Mouse (Mus musculus) testis, postnatal 10 days (tissue): Measurements from ENCODE around the gene Nmur1.

Experiments used
- DNase-seq: peaks from one replicate; pipeline ENCODE4 v3.0.0; 2021; ENCODE audit warnings: low spot score

Nmur1 gene

DNA sequence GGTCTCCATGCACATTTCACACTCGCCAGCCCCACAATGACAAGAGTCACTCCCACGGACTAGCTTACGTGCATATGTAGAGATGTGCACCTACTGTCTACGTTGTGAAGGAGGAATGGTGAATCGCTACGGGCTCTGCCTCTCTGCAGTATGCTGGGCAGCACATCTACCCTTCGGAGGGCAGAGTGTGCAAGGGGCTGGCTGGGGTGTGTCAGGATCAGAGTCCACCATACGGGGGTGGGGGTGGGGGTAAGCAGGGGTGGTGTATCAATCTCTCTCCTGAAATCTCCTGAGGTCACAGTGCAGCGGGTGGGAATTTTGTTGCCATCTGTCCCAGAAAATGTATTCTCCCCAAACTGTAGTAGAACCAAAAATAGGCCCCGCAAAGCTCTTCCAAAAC, 17.5 kb downstream of the Nmur1 start:
- no peak for DNase-seq

GRCm38 (mm10) chr1:86406914-86407313, 19.1 kb downstream of the Nmur1 start:
- no peak for DNase-seq

- DNase-seq, result no peak
Measured at GRCm38 (mm10) chr1:86406313-86406712, 19.7 kb downstream of the Nmur1 start.

- DNase-seq, result peak; percentile 65
Measured at GRCm38 (mm10) chr1:86404834-86405233, 21.2 kb downstream of the Nmur1 start.

DNA sequence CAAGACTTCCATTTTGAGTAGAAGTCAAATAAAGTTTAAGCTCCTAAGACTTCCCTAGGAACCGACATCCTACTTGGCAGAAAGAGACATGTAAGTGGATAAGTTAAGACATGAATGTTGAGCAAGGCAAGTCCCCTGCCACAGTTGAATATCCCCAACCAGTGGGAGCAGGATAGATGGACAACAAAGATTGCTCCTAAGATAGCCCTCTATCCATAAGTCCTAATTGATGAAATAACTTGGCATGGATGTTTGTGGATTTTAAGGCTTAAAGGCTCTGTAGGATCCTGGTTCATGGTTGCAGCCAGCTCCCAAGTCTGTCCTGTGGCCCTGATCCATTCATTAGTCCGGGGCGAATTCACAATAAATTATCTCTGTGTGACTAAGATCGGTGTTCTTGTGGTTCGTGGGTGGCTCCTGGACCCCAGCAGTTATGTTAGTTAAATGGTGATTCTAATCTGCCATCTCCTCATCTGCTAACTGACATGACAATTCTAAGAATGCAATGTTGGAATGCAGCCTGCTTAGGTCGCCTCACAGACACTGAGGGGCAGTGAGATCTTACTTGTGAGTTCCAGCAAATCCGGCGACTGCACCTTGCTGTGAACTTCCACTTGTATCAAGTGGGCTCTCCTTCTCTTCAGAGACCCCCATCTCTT, 25.8 kb downstream of the Nmur1 start:
- DNase-seq, result no peak

DNA sequence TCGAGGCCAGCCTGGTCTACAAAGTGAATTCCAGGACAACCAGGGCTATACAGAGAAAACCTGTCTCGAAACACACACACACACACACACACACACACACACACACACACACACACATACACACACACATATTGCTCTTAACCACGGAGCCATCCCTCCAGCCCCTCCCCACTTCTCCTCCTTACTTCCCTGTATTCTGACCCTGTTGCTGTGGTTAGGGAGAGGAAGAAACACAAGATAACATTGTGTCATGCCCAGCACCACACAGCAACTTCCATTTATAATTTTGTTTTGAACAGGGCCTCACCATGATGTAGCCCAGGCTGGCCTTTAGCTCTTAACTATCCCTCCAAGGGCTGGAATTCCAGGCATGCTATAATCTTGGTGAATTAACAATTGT, 26.7 kb downstream of the Nmur1 start:
- DNase-seq, result no peak

DNA sequence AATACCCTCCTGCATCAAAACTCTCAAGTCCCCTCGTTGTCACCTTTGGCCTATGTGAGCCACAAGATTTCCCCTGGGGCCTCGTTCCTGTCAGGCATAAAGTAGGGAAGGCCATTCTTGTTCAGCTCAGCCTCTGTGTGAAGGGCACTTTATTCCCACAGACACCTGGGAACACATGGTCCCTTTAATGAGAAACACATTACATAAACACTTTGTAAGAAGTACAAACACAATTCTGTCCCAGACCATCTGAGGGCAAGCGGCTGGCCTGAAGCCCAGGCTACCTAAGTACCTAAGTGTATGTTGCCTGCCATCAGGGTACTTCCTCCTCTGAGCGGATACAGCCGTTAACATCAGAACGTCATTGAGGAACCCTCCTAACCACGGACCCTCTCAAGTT, 27.8 kb downstream of the Nmur1 start:
- no peak for DNase-seq

DNA sequence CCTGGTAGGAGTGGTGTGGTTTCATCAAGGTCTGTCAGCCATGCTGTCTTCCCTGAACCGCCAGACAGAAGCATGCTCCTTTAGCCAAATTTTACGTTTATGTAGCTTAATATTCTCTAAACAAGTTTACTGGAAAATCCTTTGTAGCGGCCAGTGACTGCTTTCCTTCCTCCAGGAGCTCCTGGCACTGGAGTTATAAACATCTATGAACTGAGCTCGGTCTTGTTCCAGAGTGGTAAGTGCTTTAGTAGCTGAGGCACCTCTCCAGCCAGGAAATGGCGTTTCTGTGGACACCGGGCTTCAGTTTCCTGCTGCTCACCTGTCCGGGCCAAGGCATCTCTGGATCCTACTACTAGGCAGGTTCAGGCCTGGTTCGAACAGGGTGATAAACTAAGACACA, 28.4 kb downstream of the Nmur1 start:
- DNase-seq, result no peak

DNA sequence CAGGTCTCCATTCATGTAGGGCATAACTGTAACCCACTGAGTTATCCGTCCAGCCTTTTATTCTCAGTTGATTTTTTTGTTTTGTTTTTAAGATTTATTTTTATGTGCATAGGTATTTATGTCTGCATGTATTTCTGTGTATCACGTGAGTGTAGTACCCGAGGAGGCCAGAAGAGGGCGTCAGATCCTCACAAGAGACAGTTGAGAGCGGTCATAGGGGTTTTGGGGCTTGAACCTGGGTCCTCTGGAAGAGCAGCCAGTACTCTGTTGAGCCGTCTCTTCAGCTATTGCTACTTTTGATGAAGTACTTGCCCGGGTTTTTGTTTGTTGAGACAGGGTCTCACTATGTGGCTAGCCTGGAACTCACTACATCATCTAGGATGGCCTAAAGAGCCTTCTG, 30.1 kb downstream of the Nmur1 start:
- DNase-seq, result no peak

DNA sequence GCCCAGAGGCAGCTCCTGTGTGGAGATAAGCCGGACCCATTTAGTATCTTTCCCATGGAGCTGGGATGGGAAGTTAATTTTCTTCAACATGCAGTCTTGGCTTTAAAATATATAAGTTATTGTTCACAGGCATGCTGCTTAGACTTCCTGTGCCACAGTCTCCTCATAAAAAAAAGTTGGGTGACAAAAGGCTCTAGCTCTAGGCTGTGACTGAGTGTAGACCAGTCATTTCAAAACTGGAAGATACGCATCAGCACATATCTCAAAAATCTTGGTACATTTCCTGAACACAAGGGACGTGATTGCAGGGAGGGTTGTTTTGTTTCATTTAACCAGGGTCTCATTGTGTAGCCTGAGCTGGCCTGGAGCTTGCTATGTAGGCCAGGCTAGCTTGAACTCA, 31.8 kb downstream of the Nmur1 start:
- DNase-seq, result no peak

- no peak for DNase-seq
Measured at GRCm38 (mm10) chr1:86393219-86393618, 32.8 kb downstream of the Nmur1 start.

- no peak for DNase-seq
Measured at GRCm38 (mm10) chr1:86391425-86391824, 34.6 kb downstream of the Nmur1 start.

- DNase-seq, result peak; percentile 88
Measured at GRCm38 (mm10) chr1:86389230-86389629, 36.8 kb downstream of the Nmur1 start.

DNA sequence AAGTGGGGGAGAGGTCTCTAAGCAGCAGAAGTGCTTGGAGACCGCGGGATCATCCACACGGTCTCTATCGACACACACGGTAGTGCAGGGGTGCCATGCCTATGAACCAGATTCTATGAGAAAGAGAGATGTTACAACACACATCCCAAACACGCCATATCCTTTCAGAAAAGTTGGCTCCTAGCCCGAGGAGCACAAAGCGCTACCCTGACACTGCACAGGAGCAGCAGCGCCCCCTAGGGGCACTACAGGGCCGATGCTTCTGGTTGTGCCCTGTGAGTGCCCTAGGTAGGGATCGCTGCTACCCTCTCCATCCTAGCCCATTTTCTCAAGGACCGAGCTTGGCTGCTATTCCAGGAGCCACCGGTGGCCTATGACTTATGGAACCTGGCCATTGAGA, 45.0 kb downstream of the Nmur1 start:
- peak; percentile 78 for DNase-seq

- DNase-seq, result no peak
Measured at GRCm38 (mm10) chr1:86379161-86379569, 46.9 kb downstream of the Nmur1 start.

GRCm38 (mm10) chr1:86378662-86379061, 47.4 kb downstream of the Nmur1 start:
- no peak for DNase-seq

- DNase-seq, result no peak
Measured at GRCm38 (mm10) chr1:86376354-86376753, 49.7 kb downstream of the Nmur1 start.

GRCm38 (mm10) chr1:86371997-86372396, 54.0 kb downstream of the Nmur1 start:
- DNase-seq, result peak; percentile 75

DNA sequence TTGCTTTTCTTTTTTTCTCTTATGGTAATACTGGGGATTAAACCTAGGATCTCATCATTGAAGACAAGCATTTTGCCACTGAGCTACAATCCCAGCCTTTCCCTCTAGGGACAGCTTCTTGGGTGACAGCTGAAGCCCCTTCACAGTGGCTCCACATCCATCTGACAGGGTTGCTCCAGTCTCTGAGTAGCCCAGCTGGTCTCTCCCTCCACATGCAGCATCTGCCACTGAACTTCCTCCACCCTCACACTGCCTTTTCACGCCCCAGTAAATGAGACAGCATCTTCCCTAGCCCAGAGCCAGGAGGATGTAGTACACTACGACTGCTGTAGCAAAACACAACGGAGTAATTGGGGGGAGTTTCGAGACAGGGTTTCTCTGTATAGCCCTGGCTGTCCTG, 57.9 kb downstream of the Nmur1 start:
- no peak for DNase-seq

DNA sequence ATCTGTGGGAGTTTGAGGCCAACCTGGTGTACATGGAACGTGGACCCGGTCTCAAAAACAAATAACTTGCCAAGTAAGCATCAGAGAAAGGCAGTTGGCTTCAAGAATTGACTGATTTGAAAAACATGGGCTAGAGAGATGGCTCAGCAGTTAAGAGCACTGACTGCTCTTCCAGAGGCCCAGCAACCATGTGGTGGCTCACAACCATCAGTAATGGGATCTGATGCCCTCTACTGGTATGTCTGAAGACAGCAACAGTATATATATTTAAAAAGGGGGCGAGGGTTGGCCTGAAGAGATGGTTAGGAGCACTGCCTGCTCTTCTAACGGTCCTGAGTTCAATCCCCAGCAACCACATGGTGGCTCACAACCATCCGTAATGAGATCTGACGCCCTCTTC, 62.4 kb downstream of the Nmur1 start:
- DNase-seq, result no peak

- no peak for DNase-seq
Measured at GRCm38 (mm10) chr1:86361852-86362615, 64.0 kb downstream of the Nmur1 start.

DNA sequence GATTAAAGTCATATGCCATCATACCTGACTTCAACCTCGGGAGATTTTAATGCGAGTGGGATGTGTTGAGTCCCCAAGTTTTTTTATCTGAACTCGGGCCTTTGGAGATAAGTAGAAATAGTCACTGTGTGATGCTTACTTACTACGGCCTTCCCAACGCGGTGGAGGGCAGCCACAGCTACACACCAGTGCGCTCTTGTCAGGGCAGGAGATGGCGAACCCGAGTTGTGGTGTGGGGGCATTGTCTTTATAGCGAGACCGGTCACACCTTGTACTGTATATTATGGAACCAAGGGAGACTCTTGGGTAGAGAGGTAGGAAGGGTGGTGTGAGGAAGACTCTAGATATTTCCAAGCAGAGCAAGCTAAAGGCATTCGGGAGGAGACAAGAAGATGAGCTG, 65.6 kb downstream of the Nmur1 start:
- no peak for DNase-seq

- no peak for DNase-seq
Measured at GRCm38 (mm10) chr1:86359798-86360179, 66.2 kb downstream of the Nmur1 start.
